Mouse (Mus musculus): ENCODE results near the gene Arl5b. TPM values are rescaled to one million over a fixed set of nuclear protein-coding genes. Genes with fewer than 3 reads are reported as not detected.

Gene Arl5b
- polyA plus RNA-seq (2015; fragmentation: Nextera tagmentation; extraction: Ambion mirVana), result 37.9 and 41.7 TPM in 2 replicates

- 9% methylated on average over 20 of the region's 20 CpGs for WGBS
Observed at GRCm38 (mm10) chr2:15049117-15049873, at the start of gene Arl5b. Arl5b (plus strand) TSS chr2:15049395.

DNA sequence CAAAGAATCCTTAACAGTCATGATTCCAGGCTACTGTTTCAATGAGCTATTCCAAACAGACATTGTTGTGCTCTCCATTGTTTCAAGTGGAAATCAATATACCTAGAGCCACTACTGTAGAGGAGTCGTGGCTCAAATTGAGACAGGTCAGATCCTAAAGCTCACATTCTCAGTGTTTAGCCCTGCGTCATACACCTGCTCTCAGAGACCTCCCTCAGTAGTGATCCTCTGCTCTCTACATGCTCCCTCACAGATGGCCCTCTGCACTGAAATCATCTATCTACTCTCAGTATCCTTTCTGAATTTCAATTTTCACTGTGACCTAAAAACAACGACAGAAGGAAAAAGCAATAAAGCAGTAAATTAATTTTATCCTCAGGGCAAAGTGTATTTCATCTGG is 41.7 kb upstream of the Arl5b start:
- H3K9ac ChIP-seq, result no peak overlapping the region
- H3K27ac ChIP-seq, result no peak overlapping the region
- no peak overlapping the region for H3K4me3 ChIP-seq
- H3K4me2 ChIP-seq, result no peak overlapping the region
- peaks cover 21% of the 10 kb centered on the region; the same call in 1 of the 2 replicates for H3K36me3 ChIP-seq
- no peak for ATAC-seq (ENCODE audit: insufficient number of reproducible peaks, insufficient read depth, low FRiP score, low TSS enrichment, low read depth)
- no peaks in the 10 kb centered on the region for H3K27me3 ChIP-seq
- H3K4me1 ChIP-seq, result no peaks in the 10 kb centered on the region
- H3K9me3 ChIP-seq, result peaks cover 5% of the 10 kb centered on the region; the same call in 1 of the 2 replicates
- WGBS, result 77% methylated on average over 3 of the region's 3 CpGs

More at GRCm38 (mm10) chr2:15049117-15049873, at the start of gene Arl5b:
- no peaks in the 10 kb centered on the region for H3K27me3 ChIP-seq
- H3K9ac ChIP-seq, result peak within 1 kb of the TSS; percentile 76
- no peaks in the 10 kb centered on the region for H3K36me3 ChIP-seq
- ATAC-seq (ENCODE audit: insufficient number of reproducible peaks, insufficient read depth, low FRiP score, low TSS enrichment, low read depth), result peak; percentile 94
- H3K9me3 ChIP-seq, result no peaks in the 10 kb centered on the region
- peak within 1 kb of the TSS; percentile 60 for H3K4me2 ChIP-seq
- peaks cover 6% of the 10 kb centered on the region; the same call in 1 of the 2 replicates for H3K4me1 ChIP-seq
- peak within 1 kb of the TSS; percentile 40 for H3K27ac ChIP-seq
- peak within 1 kb of the TSS; percentile 64 for H3K4me3 ChIP-seq

GRCm38 (mm10) chr2:15008072-15008471 is 41.1 kb upstream of the Arl5b start:
- H3K4me1 ChIP-seq, result no peaks in the 10 kb centered on the region
- H3K27me3 ChIP-seq, result no peaks in the 10 kb centered on the region
- no peak overlapping the region for H3K9ac ChIP-seq
- no peak overlapping the region for H3K4me3 ChIP-seq
- no peak overlapping the region for H3K4me2 ChIP-seq
- ATAC-seq (ENCODE audit: insufficient number of reproducible peaks, insufficient read depth, low FRiP score, low TSS enrichment, low read depth), result no peak
- 92% methylated on average over 1 of the region's 1 CpGs for WGBS
- H3K27ac ChIP-seq, result no peak overlapping the region
- H3K9me3 ChIP-seq, result peaks cover 5% of the 10 kb centered on the region; the same call in 1 of the 2 replicates
- H3K36me3 ChIP-seq, result peaks cover 21% of the 10 kb centered on the region; the same call in 1 of the 2 replicates

- no peak overlapping the region for H3K4me2 ChIP-seq
- H3K27ac ChIP-seq, result no peak overlapping the region
- no peak overlapping the region for H3K9ac ChIP-seq
- no peaks in the 10 kb centered on the region for H3K27me3 ChIP-seq
- H3K4me3 ChIP-seq, result no peak overlapping the region
- 74% methylated on average over 3 of the region's 3 CpGs for WGBS
- ATAC-seq (ENCODE audit: insufficient number of reproducible peaks, insufficient read depth, low FRiP score, low TSS enrichment, low read depth), result no peak
- H3K36me3 ChIP-seq, result peaks cover 8% of the 10 kb centered on the region
- H3K9me3 ChIP-seq, result no peaks in the 10 kb centered on the region
- H3K4me1 ChIP-seq, result no peaks in the 10 kb centered on the region
Observed at GRCm38 (mm10) chr2:15026817-15027216, 22.4 kb upstream of the Arl5b start.

GRCm38 (mm10) chr2:15027816-15028215 is 21.4 kb upstream of the Arl5b start:
- Histone ChIP-seq H3K4me1 (no peaks in the 10 kb centered on the region), H3K9ac (no peak overlapping the region), H3K27ac (no peak overlapping the region), H3K4me3 (no peak overlapping the region), H3K36me3 (peaks cover 10% of the 10 kb centered on the region), H3K27me3 (no peaks in the 10 kb centered on the region), H3K9me3 (no peaks in the 10 kb centered on the region), H3K4me2 (no peak overlapping the region)
- no peak for ATAC-seq (ENCODE audit: insufficient number of reproducible peaks, insufficient read depth, low FRiP score, low TSS enrichment, low read depth)
- 76% methylated on average over 1 of the region's 1 CpGs for WGBS

- no peak overlapping the region for H3K4me3 ChIP-seq
- H3K9ac ChIP-seq, result no peak overlapping the region
- H3K36me3 ChIP-seq, result no peaks in the 10 kb centered on the region; the same call in 1 of the 2 replicates
- H3K9me3 ChIP-seq, result no peaks in the 10 kb centered on the region
- ATAC-seq (ENCODE audit: insufficient number of reproducible peaks, insufficient read depth, low FRiP score, low TSS enrichment, low read depth), result no peak
- H3K27ac ChIP-seq, result no peak overlapping the region
- 89% methylated on average over 6 of the region's 6 CpGs for WGBS
- H3K4me2 ChIP-seq, result no peak overlapping the region
- H3K4me1 ChIP-seq, result no peaks in the 10 kb centered on the region
- no peaks in the 10 kb centered on the region for H3K27me3 ChIP-seq
Observed at GRCm38 (mm10) chr2:15038705-15039104, 10.5 kb upstream of the Arl5b start.

DNA sequence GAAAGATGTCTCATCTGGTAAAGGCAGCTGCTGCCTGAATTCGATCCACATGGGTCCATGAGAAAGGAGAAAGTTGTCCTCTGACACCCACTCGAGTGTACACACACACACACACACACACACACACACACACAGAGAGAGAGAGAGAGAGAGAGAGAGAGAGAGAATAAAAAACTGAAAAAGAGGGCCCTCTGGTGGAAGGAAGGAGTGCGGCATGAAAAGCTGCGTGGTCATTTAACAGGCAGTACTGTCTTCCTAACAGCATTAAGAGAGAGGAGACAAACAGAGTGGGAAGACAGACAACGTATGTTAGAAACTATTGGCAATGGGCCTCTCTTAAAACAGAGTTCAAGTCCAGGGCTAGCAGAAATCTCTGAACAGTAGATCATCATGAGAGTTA is 8.9 kb upstream of the Arl5b start:
- H3K4me1 ChIP-seq, result no peaks in the 10 kb centered on the region
- no peak overlapping the region for H3K4me3 ChIP-seq
- no peak overlapping the region for H3K27ac ChIP-seq
- no peaks in the 10 kb centered on the region; the same call in 1 of the 2 replicates for H3K36me3 ChIP-seq
- 53% methylated on average over 5 of the region's 5 CpGs for WGBS
- H3K9me3 ChIP-seq, result no peaks in the 10 kb centered on the region
- no peak overlapping the region for H3K4me2 ChIP-seq
- no peak overlapping the region for H3K9ac ChIP-seq
- ATAC-seq (ENCODE audit: insufficient number of reproducible peaks, insufficient read depth, low FRiP score, low TSS enrichment, low read depth), result no peak
- no peaks in the 10 kb centered on the region for H3K27me3 ChIP-seq

GRCm38 (mm10) chr2:15054496-15054895 is 5.3 kb downstream of the Arl5b start:
- ATAC-seq (ENCODE audit: insufficient number of reproducible peaks, insufficient read depth, low FRiP score, low TSS enrichment, low read depth), result no peak
- Histone ChIP-seq H3K4me3 (peak overlapping the region; percentile 88), H3K36me3 (no peaks in the 10 kb centered on the region), H3K4me1 (peaks cover 22% of the 10 kb centered on the region), H3K4me2 (peak overlapping the region; percentile 69), H3K27ac (peak overlapping the region; percentile 84), H3K9ac (peak overlapping the region; percentile 96), H3K9me3 (no peaks in the 10 kb centered on the region), H3K27me3 (no peaks in the 10 kb centered on the region)
- WGBS, result 18% methylated on average over 10 of the region's 10 CpGs

GRCm38 (mm10) chr2:15054945-15055637 is 5.9 kb downstream of the Arl5b start, which contains the start of gene Nsun6:
Nsun6 (minus strand) TSS chr2:15055069.
- H3K4me2 ChIP-seq, result peak within 1 kb of the TSS; percentile 69
- peak; percentile 100 for ATAC-seq (ENCODE audit: insufficient number of reproducible peaks, insufficient read depth, low FRiP score, low TSS enrichment, low read depth)
- peak within 1 kb of the TSS; percentile 96 for H3K27ac ChIP-seq
- H3K4me1 ChIP-seq, result peaks cover 19% of the 10 kb centered on the region
- H3K9me3 ChIP-seq, result no peaks in the 10 kb centered on the region
- H3K4me3 ChIP-seq, result peak within 1 kb of the TSS; percentile 88
- under 1% methylated on average over 74 of the region's 75 CpGs for WGBS
- peak within 1 kb of the TSS; percentile 96 for H3K9ac ChIP-seq
- no peaks in the 10 kb centered on the region for H3K36me3 ChIP-seq
- no peaks in the 10 kb centered on the region for H3K27me3 ChIP-seq

GRCm38 (mm10) chr2:15055741-15056151 is 6.6 kb downstream of the Arl5b start:
- H3K4me3 ChIP-seq, result peak overlapping the region; percentile 88
- under 1% methylated on average over 15 of the region's 15 CpGs for WGBS
- no peaks in the 10 kb centered on the region for H3K9me3 ChIP-seq
- no peak for ATAC-seq (ENCODE audit: insufficient number of reproducible peaks, insufficient read depth, low FRiP score, low TSS enrichment, low read depth)
- peaks cover 19% of the 10 kb centered on the region for H3K4me1 ChIP-seq
- no peaks in the 10 kb centered on the region for H3K36me3 ChIP-seq
- peak overlapping the region; percentile 96 for H3K27ac ChIP-seq
- peak overlapping the region; percentile 96 for H3K9ac ChIP-seq
- H3K4me2 ChIP-seq, result peak overlapping the region; percentile 62
- H3K27me3 ChIP-seq, result no peaks in the 10 kb centered on the region

DNA sequence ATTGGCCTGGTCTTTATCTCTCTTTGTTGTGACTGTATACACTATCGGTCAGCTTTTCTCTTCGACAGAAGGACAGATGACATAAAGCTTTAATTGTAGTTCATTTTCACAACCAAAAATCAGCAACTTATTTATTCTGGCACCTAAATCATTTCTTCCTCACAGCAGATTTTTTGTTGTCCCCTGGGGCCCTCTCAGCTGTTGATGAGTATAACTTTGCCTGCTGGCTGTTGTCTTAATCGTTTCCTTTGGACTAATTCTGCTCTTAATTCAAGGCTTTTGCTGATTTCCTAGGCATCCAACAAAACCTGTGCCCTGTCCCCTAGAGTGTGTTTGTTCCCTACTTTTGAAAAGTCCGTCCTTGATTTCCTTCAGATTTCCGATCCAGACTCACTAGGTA is 9.0 kb downstream of the Arl5b start:
- 85% methylated on average over 5 of the region's 5 CpGs for WGBS
- Histone ChIP-seq H3K4me2 (no peak overlapping the region), H3K27ac (no peak overlapping the region), H3K9ac (no peak overlapping the region), H3K9me3 (no peaks in the 10 kb centered on the region), H3K36me3 (no peaks in the 10 kb centered on the region), H3K4me1 (peaks cover 19% of the 10 kb centered on the region), H3K4me3 (no peak overlapping the region), H3K27me3 (no peaks in the 10 kb centered on the region)
- no peak for ATAC-seq (ENCODE audit: insufficient number of reproducible peaks, insufficient read depth, low FRiP score, low TSS enrichment, low read depth)
